Mouse (Mus musculus) midbrain, embryonic 14.5 days (tissue): Measurements from ENCODE around the gene Sbf2. TPM values are rescaled to one million over a fixed set of nuclear protein-coding genes. Genes with fewer than 3 reads are reported as not detected.
"Not testable (repeated sequence)": the region's sequence is repeated elsewhere in the genome, so short reads cannot be mapped to it uniquely, and the experiment has no call there.

ENCODE experiments used
- ATAC-seq: fragments of 200-750 bp; cut with Nextera tagmentation; 2 replicates; pipeline ENCODE4 v1.8.0; 2017; ENCODE audit warnings: moderate number of reproducible peaks, moderate library complexity; ENCODE audit not compliant: low FRiP score, low TSS enrichment
- DNase-seq: peaks from one replicate; pipeline ENCODE4 v3.0.0-alpha.2; 2015
- H3K27ac ChIP-seq: fragments of 300-500 bp; sonication (generic); replicated peaks from 2 replicates; pipeline ENCODE4 v1.5.1; 2014; ENCODE audit warnings: mild to moderate bottlenecking, low read depth, low read length, moderate library complexity
- H3K27me3 ChIP-seq: fragments of 300-500 bp; sonication (generic); 2 replicates; pipeline ENCODE4 v1.6.1; 2014; ENCODE audit warnings: low read length, control low read depth, mixed read lengths; ENCODE audit not compliant: control insufficient read depth, insufficient read depth
- H3K36me3 ChIP-seq: fragments of 300-500 bp; sonication (generic); 2 replicates; pipeline ENCODE4 v1.6.1; 2014; ENCODE audit warnings: low read length, control low read depth; ENCODE audit not compliant: control insufficient read depth, insufficient read depth
- H3K4me1 ChIP-seq: fragments of 300-500 bp; sonication (generic); 2 replicates; pipeline ENCODE4 v1.6.1; 2014; ENCODE audit warnings: mild to moderate bottlenecking, antibody characterized with exemption, low read length, control low read depth; ENCODE audit not compliant: control insufficient read depth, insufficient read depth
- H3K4me2 ChIP-seq: fragments of 300-500 bp; sonication (generic); 2 replicates; pipeline ENCODE4 v1.6.1; 2014; ENCODE audit warnings: mild to moderate bottlenecking, low read length, moderate library complexity
- H3K4me3 ChIP-seq: fragments of 300-500 bp; sonication (generic); replicated peaks from 2 replicates; pipeline ENCODE4 v1.5.1; 2014; ENCODE audit warnings: low read depth, low read length
- H3K9ac ChIP-seq: fragments of 300-500 bp; sonication (generic); replicated peaks from 2 replicates; pipeline ENCODE4 v1.6.1; 2014; ENCODE audit warnings: mild to moderate bottlenecking, low read length, moderate library complexity
- H3K9me3 ChIP-seq: fragments of 300-500 bp; sonication (generic); 2 replicates; pipeline ENCODE4 v1.6.1; 2016; ENCODE audit warnings: low read length, control low read depth, mixed read lengths; ENCODE audit not compliant: control insufficient read depth
- WGBS: fragments of 180-500 bp; shearing (Covaris S2); extraction: QIAGEN DNeasy Blood & Tissue Kit; methylation state at CpG from one replicate; pipeline ENCODE4 v1.1.7; 2014; 5-methylcytosine and 5-hydroxymethylcytosine counted together
- polyA plus RNA-seq: library from polyadenylated mRNA; unstranded; fragments of >200 nt; fragmentation: Nextera tagmentation; extraction: Ambion mirVana; gene quantifications from 2 replicates; pipeline ENCODE4 v1.2.1, GENCODE M21; 2014

The Sbf2 gene
- polyA plus RNA-seq, 1 experiment from 2014 or later: 73.5 TPM

- no peak for DNase-seq
- no peak overlapping the region for H3K4me3 ChIP-seq
- H3K4me1 ChIP-seq: no peaks in the 10 kb centered on the region
- no peaks in the 10 kb centered on the region for H3K9me3 ChIP-seq
- no peak overlapping the region for H3K4me2 ChIP-seq
- no peak for ATAC-seq
- H3K27ac ChIP-seq: no peak overlapping the region
- H3K9ac ChIP-seq: no peak overlapping the region
- peaks cover 5% of the 10 kb centered on the region; the same call in 1 of the 2 replicates for H3K36me3 ChIP-seq
- WGBS: 97% methylated on average over 1 of the region's 1 CpGs
- no peaks in the 10 kb centered on the region for H3K27me3 ChIP-seq
Measured at GRCm38 (mm10) chr7:110561647-110562046, 53.1 kb downstream of the Sbf2 start.

- no peak overlapping the region for H3K27ac ChIP-seq
- H3K9ac ChIP-seq: no peak overlapping the region
- H3K4me1 ChIP-seq: no peaks in the 10 kb centered on the region
- no peaks in the 10 kb centered on the region for H3K27me3 ChIP-seq
- no peaks in the 10 kb centered on the region for H3K9me3 ChIP-seq
- DNase-seq (no peak), ATAC-seq (no peak)
- H3K36me3 ChIP-seq: peaks cover 5% of the 10 kb centered on the region; the same call in 1 of the 2 replicates
- no peak overlapping the region for H3K4me3 ChIP-seq
- no peak overlapping the region for H3K4me2 ChIP-seq
Measured at GRCm38 (mm10) chr7:110557001-110557400, 57.7 kb downstream of the Sbf2 start.

GRCm38 (mm10) chr7:110556221-110556620 lies 58.5 kb downstream of the Sbf2 start:
- H3K27ac ChIP-seq: no peak overlapping the region
- DNase-seq: no peak
- H3K9ac ChIP-seq: no peak overlapping the region
- H3K4me2 ChIP-seq: no peak overlapping the region
- no peaks in the 10 kb centered on the region for H3K27me3 ChIP-seq
- no peak overlapping the region for H3K4me3 ChIP-seq
- H3K9me3 ChIP-seq: no peaks in the 10 kb centered on the region
- peaks cover 5% of the 10 kb centered on the region; the same call in 1 of the 2 replicates for H3K36me3 ChIP-seq
- no peak for ATAC-seq
- no peaks in the 10 kb centered on the region for H3K4me1 ChIP-seq

- H3K4me3 ChIP-seq: no peak overlapping the region
- H3K27me3 ChIP-seq: no peaks in the 10 kb centered on the region
- no peak for DNase-seq
- WGBS: 88% methylated on average over 1 of the region's 1 CpGs
- no peak overlapping the region for H3K9ac ChIP-seq
- no peak overlapping the region for H3K27ac ChIP-seq
- H3K4me2 ChIP-seq: no peak overlapping the region
- H3K36me3 ChIP-seq: peaks cover 5% of the 10 kb centered on the region; the same call in 1 of the 2 replicates
- ATAC-seq: no peak
- H3K4me1 ChIP-seq: no peaks in the 10 kb centered on the region
- H3K9me3 ChIP-seq: no peaks in the 10 kb centered on the region
Measured at GRCm38 (mm10) chr7:110555260-110555659, 59.5 kb downstream of the Sbf2 start.

GRCm38 (mm10) chr7:110548268-110548667 lies 66.5 kb downstream of the Sbf2 start:
- no peak overlapping the region for H3K4me3 ChIP-seq
- no peak overlapping the region for H3K4me2 ChIP-seq
- no peaks in the 10 kb centered on the region for H3K4me1 ChIP-seq
- 96% methylated on average over 1 of the region's 1 CpGs for WGBS
- DNase-seq (peak; percentile 68), ATAC-seq (no peak)
- H3K36me3 ChIP-seq: no peaks in the 10 kb centered on the region
- H3K27ac ChIP-seq: no peak overlapping the region
- H3K9me3 ChIP-seq: no peaks in the 10 kb centered on the region
- H3K27me3 ChIP-seq: no peaks in the 10 kb centered on the region
- no peak overlapping the region for H3K9ac ChIP-seq

- Histone ChIP-seq H3K36me3 (no peaks in the 10 kb centered on the region), H3K27me3 (no peaks in the 10 kb centered on the region), H3K4me1 (no peaks in the 10 kb centered on the region), H3K27ac (no peak overlapping the region), H3K9ac (no peak overlapping the region), H3K4me3 (no peak overlapping the region), H3K9me3 (no peaks in the 10 kb centered on the region), H3K4me2 (no peak overlapping the region)
- 91% methylated on average over 6 of the region's 6 CpGs for WGBS
- no peak for DNase-seq
- ATAC-seq: no peak
Measured at GRCm38 (mm10) chr7:110543341-110543740, 71.4 kb downstream of the Sbf2 start.

GRCm38 (mm10) chr7:110539266-110539665 lies 75.5 kb downstream of the Sbf2 start:
- DNase-seq (no peak), ATAC-seq (no peak)
- no peak overlapping the region for H3K4me3 ChIP-seq
- no peaks in the 10 kb centered on the region for H3K4me1 ChIP-seq
- H3K9ac ChIP-seq: no peak overlapping the region
- no peaks in the 10 kb centered on the region for H3K36me3 ChIP-seq
- 50% methylated on average over 2 of the region's 2 CpGs for WGBS
- no peak overlapping the region for H3K4me2 ChIP-seq
- no peak overlapping the region for H3K27ac ChIP-seq
- no peaks in the 10 kb centered on the region for H3K27me3 ChIP-seq
- no peaks in the 10 kb centered on the region for H3K9me3 ChIP-seq

- H3K4me2 ChIP-seq, H3K4me3 ChIP-seq, ATAC-seq, DNase-seq, H3K27me3 ChIP-seq, H3K9ac ChIP-seq, H3K4me1 ChIP-seq, H3K27ac ChIP-seq, H3K9me3 ChIP-seq, H3K36me3 ChIP-seq: not testable (repeated sequence)
Measured at GRCm38 (mm10) chr7:110530295-110530694, 84.4 kb downstream of the Sbf2 start.

- Histone ChIP-seq H3K4me3 (no peak overlapping the region), H3K36me3 (no peaks in the 10 kb centered on the region), H3K9me3 (no peaks in the 10 kb centered on the region), H3K27me3 (no peaks in the 10 kb centered on the region), H3K4me2 (no peak overlapping the region), H3K9ac (no peak overlapping the region), H3K4me1 (no peaks in the 10 kb centered on the region), H3K27ac (no peak overlapping the region)
- 25% methylated on average over 1 of the region's 1 CpGs for WGBS
- no peak for ATAC-seq
- no peak for DNase-seq
Measured at GRCm38 (mm10) chr7:110525090-110525775, 89.5 kb downstream of the Sbf2 start.
